Mouse (Mus musculus) limb, embryonic 11.5 days (tissue): ENCODE measurements around the gene Gm9887. TPM values are rescaled to one million over a fixed set of nuclear protein-coding genes. Genes with fewer than 3 reads are reported as not detected.
"Not testable (repeated sequence)": the region's sequence is repeated elsewhere in the genome, so short reads cannot be mapped to it uniquely, and the experiment has no call there.

Source experiments
- ATAC-seq: fragments of 200-750 bp; cut with Nextera tagmentation; 2 replicates; pipeline ENCODE4 v1.8.0; 2017; ENCODE audit warnings: low read depth; ENCODE audit not compliant: insufficient number of reproducible peaks, low FRiP score, low TSS enrichment
- DNase-seq: peaks from one replicate; pipeline ENCODE4 v3.0.0-alpha.2; 2015; ENCODE audit warnings: low spot score
- H3K27ac ChIP-seq: fragments of 300-500 bp; sonication (generic); replicated peaks from 2 replicates; pipeline ENCODE4 v1.5.1; 2014; ENCODE audit warnings: low read depth, mild to moderate bottlenecking, low read length
- H3K27me3 ChIP-seq: fragments of 300-500 bp; sonication (generic); 2 replicates; pipeline ENCODE4 v1.6.1; 2014; ENCODE audit warnings: mild to moderate bottlenecking, low read length, mixed read lengths; ENCODE audit not compliant: control insufficient read depth, insufficient read depth
- H3K36me3 ChIP-seq: fragments of 300-500 bp; sonication (generic); 2 replicates; pipeline ENCODE4 v1.6.1; 2014; ENCODE audit warnings: mild to moderate bottlenecking, low read length, moderate library complexity, mixed read lengths; ENCODE audit not compliant: control insufficient read depth, insufficient read depth
- H3K4me1 ChIP-seq: fragments of 300-500 bp; sonication (generic); 2 replicates; pipeline ENCODE4 v1.6.1; 2014; ENCODE audit warnings: low read length, mixed read lengths; ENCODE audit not compliant: control insufficient read depth, insufficient read depth
- H3K4me2 ChIP-seq: fragments of 300-500 bp; sonication (generic); 2 replicates; pipeline ENCODE4 v1.6.1; 2014; ENCODE audit warnings: low read depth, mild to moderate bottlenecking, moderate library complexity; ENCODE audit not compliant: severe bottlenecking
- H3K4me3 ChIP-seq: fragments of 300-500 bp; sonication (generic); 2 replicates; pipeline ENCODE4 v1.5.1; 2014; ENCODE audit warnings: low read depth, low read length
- H3K9ac ChIP-seq: fragments of 300-500 bp; sonication (generic); 2 replicates; pipeline ENCODE4 v1.6.1; 2014; ENCODE audit warnings: mild to moderate bottlenecking, low read length
- H3K9me3 ChIP-seq: fragments of 300-500 bp; sonication (generic); 2 replicates; pipeline ENCODE4 v1.6.1; 2016; ENCODE audit warnings: low read length; ENCODE audit not compliant: control insufficient read depth
- WGBS: fragments of 180-500 bp; shearing (Covaris S2); extraction: QIAGEN DNeasy Blood & Tissue Kit; methylation state at CpG from one replicate; pipeline ENCODE4 v1.1.7; 2014; 5-methylcytosine and 5-hydroxymethylcytosine counted together
- polyA plus RNA-seq: library from polyadenylated mRNA; unstranded; fragments of >200 nt; fragmentation: Nextera tagmentation; extraction: Ambion mirVana; gene quantifications from 2 replicates; pipeline ENCODE4 v1.2.1, GENCODE M21; 2014

Gene Gm9887
- polyA plus RNA-seq, 1 experiment from 2014 or later, result 1.0 TPM

DNA sequence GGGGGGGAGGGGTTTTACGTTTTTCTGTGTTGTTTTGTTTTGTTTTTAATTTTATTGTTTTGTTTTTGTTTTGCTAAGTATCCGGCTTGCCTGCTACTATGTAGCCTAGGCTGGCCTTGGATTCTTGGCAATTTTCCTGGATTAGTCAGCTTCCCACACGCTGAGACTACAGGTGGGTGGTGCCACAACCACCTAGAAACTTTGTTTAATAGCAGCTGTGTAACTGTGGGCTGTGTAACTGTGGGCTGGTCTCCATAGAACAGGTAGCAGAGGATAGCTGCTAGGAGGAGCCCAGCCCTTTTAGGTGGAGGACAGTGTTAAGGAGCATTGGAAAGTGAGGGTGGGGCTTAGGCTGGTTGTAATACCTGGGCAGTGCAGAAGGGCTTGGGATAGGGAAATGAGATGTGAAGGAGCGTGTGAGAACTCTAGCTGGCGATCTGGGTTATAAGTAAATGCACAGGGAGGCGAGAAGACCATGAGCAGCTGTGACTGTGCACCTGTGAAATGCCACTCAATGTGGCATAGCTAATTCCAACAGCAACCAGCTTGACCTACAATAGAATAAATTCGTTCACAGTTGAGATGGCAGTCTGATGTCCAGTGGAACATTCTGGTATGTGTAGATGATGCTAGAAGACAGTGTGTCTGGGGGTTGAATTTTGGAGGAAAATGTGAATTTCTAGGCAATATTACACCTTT lies 17.9 kb upstream of the Gm9887 start:
- Histone ChIP-seq H3K4me2 (no peak overlapping the region), H3K36me3 (no peaks in the 10 kb centered on the region), H3K27ac (no peak overlapping the region), H3K4me3 (no peak overlapping the region), H3K27me3 (no peaks in the 10 kb centered on the region), H3K9ac (no peak overlapping the region), H3K4me1 (no peaks in the 10 kb centered on the region), H3K9me3 (no peaks in the 10 kb centered on the region)
- ATAC-seq (no peak), DNase-seq (no peak)
- 79% methylated on average over 7 of the region's 7 CpGs for WGBS

DNA sequence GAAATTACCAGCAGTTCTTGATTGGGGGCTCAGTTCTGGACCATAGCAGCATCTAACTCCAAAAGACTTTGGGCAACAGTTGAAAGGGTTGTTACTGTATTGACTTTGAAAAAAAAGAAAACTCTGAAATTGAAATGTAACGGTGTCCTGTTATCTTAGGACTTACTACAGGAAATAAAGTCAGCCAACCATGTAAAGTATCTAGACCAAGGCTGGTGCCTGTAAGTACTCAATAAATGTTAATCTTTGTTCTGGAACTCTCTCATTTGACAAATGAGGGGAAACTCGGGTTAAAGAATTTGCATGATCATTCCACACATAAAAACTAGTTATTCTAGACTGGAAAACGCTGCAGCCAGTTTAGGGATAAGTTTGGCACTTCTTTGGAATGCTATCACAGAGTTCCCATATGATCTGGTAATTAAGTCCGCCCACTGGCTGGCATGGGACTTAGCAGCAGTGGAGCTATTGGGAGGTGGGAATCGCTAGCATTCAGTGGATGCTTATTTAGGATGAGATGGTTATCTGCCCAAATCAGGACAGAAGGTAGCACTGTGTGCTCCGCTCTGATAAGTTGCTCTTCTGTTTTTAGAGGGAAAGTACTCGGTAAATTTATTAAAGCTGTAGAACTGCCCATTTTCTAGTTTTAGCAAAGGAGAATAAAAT lies 17.1 kb upstream of the Gm9887 start:
- no peak overlapping the region for H3K4me2 ChIP-seq
- H3K4me3 ChIP-seq, result no peak overlapping the region
- no peaks in the 10 kb centered on the region for H3K9me3 ChIP-seq
- H3K27ac ChIP-seq, result no peak overlapping the region
- H3K36me3 ChIP-seq, result no peaks in the 10 kb centered on the region
- H3K4me1 ChIP-seq, result no peaks in the 10 kb centered on the region
- no peaks in the 10 kb centered on the region for H3K27me3 ChIP-seq
- DNase-seq, result no peak
- ATAC-seq, result no peak
- H3K9ac ChIP-seq, result no peak overlapping the region
- WGBS, result 78% methylated on average over 7 of the region's 7 CpGs

DNA sequence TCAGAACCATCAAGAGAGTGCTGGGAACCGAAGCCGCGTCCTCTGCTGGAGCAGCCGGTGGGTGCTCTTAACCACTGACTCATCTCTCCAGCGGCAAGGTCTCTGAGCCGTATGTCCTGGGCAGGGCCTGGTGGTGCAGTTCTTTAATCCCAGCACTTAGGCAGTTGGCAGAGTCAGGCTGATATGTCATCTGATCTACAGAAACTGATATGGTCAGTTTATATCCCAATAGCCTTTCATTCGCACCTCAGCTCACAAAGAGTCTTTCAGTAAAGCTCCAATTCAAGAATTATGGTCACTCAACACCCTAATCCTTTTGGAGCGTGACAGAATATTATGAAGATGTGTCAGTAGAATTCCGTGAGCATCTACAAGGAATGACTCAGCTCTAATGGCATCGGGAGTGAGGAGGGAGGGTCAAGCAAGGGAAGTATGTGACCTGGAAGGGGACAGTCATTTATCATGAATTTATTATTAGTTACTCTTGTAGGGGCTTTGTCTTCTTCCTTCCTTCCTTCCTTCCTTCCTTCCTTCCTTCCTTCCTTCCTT lies 16.1 kb upstream of the Gm9887 start:
- ATAC-seq (no peak), DNase-seq (no peak)
- Histone ChIP-seq H3K4me1 (no peaks in the 10 kb centered on the region), H3K9me3 (no peaks in the 10 kb centered on the region), H3K4me3 (no peak overlapping the region), H3K9ac (no peak overlapping the region), H3K36me3 (no peaks in the 10 kb centered on the region), H3K27me3 (no peaks in the 10 kb centered on the region), H3K4me2 (no peak overlapping the region), H3K27ac (no peak overlapping the region)
- 92% methylated on average over 10 of the region's 10 CpGs for WGBS

DNA sequence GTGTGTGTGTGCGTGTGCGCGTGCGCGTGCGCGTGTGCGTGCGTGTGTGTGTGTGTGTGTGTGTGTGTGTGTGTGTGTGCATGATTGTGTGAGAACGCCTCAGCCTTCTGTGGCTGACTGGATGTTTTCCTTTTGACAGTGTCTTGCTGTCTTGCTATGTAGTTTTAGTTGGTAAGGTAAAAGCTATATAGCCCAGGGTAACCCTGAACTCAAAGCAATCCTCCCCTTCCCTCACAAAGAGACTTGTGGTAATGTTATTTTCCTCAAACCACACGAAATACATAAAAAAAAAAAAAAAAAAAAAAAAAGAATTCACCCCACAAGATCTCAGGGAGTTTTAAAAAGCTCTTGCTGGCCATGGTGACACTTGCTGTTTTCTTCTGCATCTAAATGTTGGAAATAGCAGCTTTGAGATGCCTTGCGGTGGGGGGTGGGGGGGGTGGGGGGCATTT lies 14.0 kb upstream of the Gm9887 start:
- not testable (repeated sequence) for H3K9ac ChIP-seq, H3K4me2 ChIP-seq, H3K36me3 ChIP-seq, H3K27me3 ChIP-seq, ATAC-seq, H3K4me1 ChIP-seq, H3K27ac ChIP-seq, DNase-seq, H3K9me3 ChIP-seq, H3K4me3 ChIP-seq
- 76% methylated on average over 12 of the region's 12 CpGs for WGBS

DNA sequence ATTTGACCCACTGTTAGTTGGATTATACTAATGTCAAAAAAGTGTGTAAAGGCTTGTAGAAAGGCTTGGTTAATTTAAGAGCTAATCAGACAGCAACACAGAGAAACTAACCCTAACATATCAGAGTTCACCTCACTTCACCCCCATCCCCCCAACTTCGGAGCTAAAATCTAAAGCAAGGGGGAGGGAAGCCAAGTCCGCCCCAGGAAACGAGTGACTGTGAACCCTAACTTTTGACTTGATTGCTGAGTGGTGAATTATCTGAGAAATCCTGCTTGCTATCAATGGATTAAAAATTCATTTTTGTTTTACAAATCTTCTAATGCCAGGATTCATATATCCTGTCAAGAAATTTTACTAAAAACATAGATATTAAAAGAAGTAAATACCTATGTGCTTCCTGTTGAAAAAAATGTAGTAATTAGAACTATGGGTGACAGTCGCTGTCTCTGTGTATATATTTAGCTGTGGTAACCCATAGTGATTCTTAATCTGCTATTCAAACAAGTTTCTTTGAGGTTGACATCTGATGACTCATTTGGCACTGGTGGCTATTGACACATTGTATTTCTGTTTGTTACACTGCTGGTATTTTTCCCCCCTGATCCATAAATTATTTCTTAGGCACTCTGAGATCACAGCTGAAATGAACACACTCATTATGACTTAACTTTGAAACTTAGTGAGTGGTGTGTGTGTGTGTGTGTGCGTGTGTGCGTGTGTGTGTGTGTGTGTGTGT lies 13.5 kb upstream of the Gm9887 start:
- WGBS, result 82% methylated on average over 6 of the region's 6 CpGs
- Histone ChIP-seq H3K36me3 (no peaks in the 10 kb centered on the region), H3K27me3 (no peaks in the 10 kb centered on the region), H3K9me3 (no peaks in the 10 kb centered on the region), H3K9ac (no peak overlapping the region), H3K27ac (no peak overlapping the region), H3K4me1 (no peaks in the 10 kb centered on the region), H3K4me3 (no peak overlapping the region), H3K4me2 (no peak overlapping the region)
- DNase-seq (no peak), ATAC-seq (no peak)

DNA sequence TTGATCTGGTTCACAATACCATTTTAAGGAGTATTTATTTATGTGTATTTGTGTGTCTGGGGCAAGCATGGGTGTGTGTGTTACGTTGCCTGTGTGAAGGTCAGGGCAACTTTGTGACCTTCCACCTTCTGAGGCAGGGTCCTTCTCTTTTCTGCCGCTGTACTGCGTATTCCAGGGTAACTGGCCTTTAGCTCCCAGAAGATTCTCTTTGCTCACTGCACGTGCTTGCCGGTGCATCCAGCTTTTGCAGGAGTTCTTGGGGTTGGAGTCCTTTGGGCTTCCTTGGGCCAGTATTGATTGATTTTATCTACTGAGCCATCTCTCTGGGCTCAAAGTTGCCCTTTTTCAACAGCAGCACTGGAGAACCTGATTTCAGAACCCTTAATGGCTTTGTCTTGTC lies 12.3 kb upstream of the Gm9887 start:
- ATAC-seq, result no peak
- no peak overlapping the region for H3K4me3 ChIP-seq
- no peak overlapping the region for H3K27ac ChIP-seq
- H3K4me2 ChIP-seq, result no peak overlapping the region
- H3K9me3 ChIP-seq, result no peaks in the 10 kb centered on the region
- WGBS, result 91% methylated on average over 5 of the region's 5 CpGs
- no peaks in the 10 kb centered on the region for H3K27me3 ChIP-seq
- H3K4me1 ChIP-seq, result no peaks in the 10 kb centered on the region
- H3K36me3 ChIP-seq, result no peaks in the 10 kb centered on the region
- no peak overlapping the region for H3K9ac ChIP-seq
- no peak for DNase-seq

DNA sequence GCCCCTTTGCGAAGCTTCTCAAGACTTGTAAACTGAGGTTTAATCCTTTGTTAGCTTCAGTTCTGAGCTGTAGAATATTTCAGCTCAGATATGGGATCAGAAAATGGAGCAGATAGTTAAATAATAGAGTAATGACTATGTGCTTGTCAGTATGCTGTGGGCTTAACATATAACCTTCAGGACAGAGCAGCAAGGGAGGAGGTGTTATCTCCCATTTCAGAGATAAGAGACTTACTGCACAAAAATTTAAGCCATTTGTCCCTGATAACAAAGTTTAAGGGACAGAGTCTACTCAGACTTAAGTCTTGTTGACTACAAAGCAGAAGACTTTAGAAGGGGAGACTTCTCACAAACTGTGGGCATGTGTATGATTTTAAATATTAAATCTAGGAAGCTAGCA lies 10.6 kb upstream of the Gm9887 start:
- no peaks in the 10 kb centered on the region for H3K36me3 ChIP-seq
- DNase-seq (no peak), ATAC-seq (no peak)
- H3K4me2 ChIP-seq, result no peak overlapping the region
- 93% methylated on average over 1 of the region's 1 CpGs for WGBS
- no peak overlapping the region for H3K9ac ChIP-seq
- no peaks in the 10 kb centered on the region for H3K27me3 ChIP-seq
- H3K4me3 ChIP-seq, result no peak overlapping the region
- no peaks in the 10 kb centered on the region for H3K9me3 ChIP-seq
- no peaks in the 10 kb centered on the region for H3K4me1 ChIP-seq
- no peak overlapping the region for H3K27ac ChIP-seq

DNA sequence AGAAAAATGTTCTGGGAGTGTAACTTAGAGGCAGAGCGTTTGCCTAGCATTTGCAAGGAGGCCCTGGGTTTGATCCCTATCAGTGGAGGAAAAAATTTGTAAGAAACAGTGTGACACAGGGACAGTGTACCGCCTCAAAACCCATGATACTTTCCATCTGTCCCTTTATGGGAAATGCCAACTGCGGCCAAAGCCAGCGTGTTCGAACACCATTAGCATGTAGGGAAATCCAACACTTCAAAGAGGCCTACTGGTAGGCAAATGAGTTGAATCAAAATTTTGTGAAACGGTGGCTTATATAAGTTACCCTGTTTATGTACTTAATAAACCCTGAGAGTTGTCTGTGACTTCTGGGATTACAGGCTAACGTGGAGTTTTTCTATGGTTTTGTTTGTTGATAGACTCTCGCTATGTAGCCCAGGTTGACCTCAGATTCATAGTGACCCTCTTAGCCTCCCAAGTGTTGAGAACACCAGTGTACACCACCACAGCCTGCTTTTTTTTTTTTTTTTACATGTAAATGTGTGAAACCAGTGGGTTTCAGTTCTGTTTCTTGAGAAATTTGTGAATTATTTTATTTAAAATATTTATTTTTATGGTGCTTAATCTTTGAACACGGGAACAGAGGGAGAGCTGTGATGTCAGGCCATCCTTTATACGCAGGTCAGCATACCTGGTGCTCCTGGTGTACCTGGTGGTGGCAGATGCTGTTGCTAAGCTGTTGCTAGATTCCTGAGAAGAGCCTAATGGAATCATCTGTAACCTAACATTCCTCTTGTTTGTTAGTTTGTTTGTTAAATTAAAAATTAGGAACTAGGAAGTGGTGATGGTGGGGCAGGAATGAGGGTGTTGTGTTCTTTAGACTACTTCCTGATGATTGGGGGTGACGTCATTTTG lies 6.5 kb upstream of the Gm9887 start:
- DNase-seq (no peak), ATAC-seq (no peak)
- Histone ChIP-seq H3K27ac (no peak overlapping the region), H3K4me1 (peaks cover 4% of the 10 kb centered on the region), H3K9me3 (no peaks in the 10 kb centered on the region), H3K4me3 (no peak overlapping the region), H3K9ac (no peak overlapping the region), H3K4me2 (no peak overlapping the region), H3K27me3 (no peaks in the 10 kb centered on the region), H3K36me3 (0 out of 2 replicates have a peak, but pooled peaks cover 2% of the 10 kb centered on the region)
- WGBS, result 90% methylated on average over 11 of the region's 11 CpGs
